ENCODE assay signal across 8 mouse cellular contexts in the genomic region with DNA sequence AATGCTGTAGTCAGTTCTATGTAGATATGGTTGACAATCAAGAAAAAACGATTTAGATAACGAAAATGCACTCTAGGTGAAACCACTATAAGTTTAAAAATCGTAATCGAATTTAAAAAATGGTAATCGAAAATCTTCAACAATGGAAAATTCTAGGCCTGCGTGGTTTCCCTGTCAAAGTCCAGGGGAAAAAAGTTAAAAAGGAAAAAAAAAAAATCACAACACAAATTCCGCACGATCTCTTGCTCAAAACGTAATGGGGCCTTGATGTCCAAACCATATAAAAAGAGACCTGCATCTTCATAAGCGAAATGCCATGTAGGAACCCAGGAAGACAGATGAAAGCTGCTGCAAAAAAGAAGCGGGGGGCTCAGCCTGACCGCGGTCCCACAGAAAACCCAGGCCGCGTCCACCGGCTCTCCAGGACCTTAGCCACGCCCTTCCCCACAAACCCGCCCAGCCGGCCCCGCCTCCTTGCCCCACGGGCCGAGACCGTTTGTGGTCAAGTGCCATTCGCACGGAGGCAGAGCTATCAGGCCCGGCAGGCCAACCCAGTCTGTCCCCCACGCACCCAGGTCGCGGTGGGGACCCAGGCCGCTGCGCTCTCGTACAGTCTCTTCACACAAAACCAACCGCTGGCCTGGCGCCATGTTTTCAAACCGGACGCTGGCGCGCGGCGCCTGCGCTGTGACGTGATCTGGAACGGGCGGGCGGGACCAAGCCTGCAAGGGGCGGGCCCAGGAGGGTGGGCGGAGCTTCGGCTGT. TPM values are rescaled to one million over a fixed set of nuclear protein-coding genes. Genes with fewer than 3 reads are reported as not detected.
DNase-seq lines count a peak whose midpoint lies in the region; ATAC-seq lines count a peak whose summit lies in the region.

A gene (minus strand): TSS at position 687 of the 765 bp plus-strand sequence.

- 0 out of 2 replicates have a peak, but pooled peaks cover 2% of the 10 kb centered on the region for H3K4me1 ChIP-seq in hindbrain, embryonic 13.5 days (replicated peaks)

- H3K4me3 ChIP-seq in hindbrain, embryonic 13.5 days = peak within 1 kb of the TSS; percentile 67

- H3K9me3 ChIP-seq in hindbrain, embryonic 13.5 days = no peaks in the 10 kb centered on the region

- WGBS in hindbrain, embryonic 13.5 days = 4% methylated on average over 48 of the region's 48 CpGs

- H3K4me2 ChIP-seq in hindbrain, embryonic 13.5 days = peak within 1 kb of the TSS; percentile 58

- DNase-seq in R1 (ENCODE audit: low read depth, low spot score) = peak; percentile 92
- peak; percentile 90 to 94 for DNase-seq in cerebellum, postnatal 25 days
- DNase-seq in frontal cortex, postnatal 25 days (ENCODE audit: low spot score in 2 of 2) = peak; percentile 80
- DNase-seq in layer of hippocampus, postnatal 14 days (ENCODE audit: low spot score in 2 of 2) = peak; percentile 89 to 92
- DNase-seq in lung, postnatal 14 days = peak; percentile 93
- peak; percentile 93 for DNase-seq in ovary, postnatal 36 days (ENCODE audit: low spot score)
- peak; percentile 94 for DNase-seq in thymus, postnatal 14 days

- peaks cover 13% of the 10 kb centered on the region for H3K36me3 ChIP-seq in hindbrain, embryonic 13.5 days

- H3K27ac ChIP-seq in hindbrain, embryonic 13.5 days = peak within 1 kb of the TSS; percentile 64; the same call in 1 of the 2 replicates

- no peaks in the 10 kb centered on the region for H3K27me3 ChIP-seq in hindbrain, embryonic 13.5 days

- ATAC-seq in hindbrain, embryonic 13.5 days (ENCODE audit: low FRiP score) = peak; percentile 96

- H3K9ac ChIP-seq in hindbrain, embryonic 13.5 days = peak within 1 kb of the TSS; percentile 74

RNA-seq across cellular contexts. Expression of the gene that starts here (rescaled TPM):
- 10.0 and 12.0 TPM in 2 replicates for polyA plus RNA-seq in hindbrain, embryonic 13.5 days (2015; fragmentation: Nextera tagmentation; extraction: Ambion mirVana)
- total RNA-seq in layer of hippocampus, postnatal 14 days (2021) = 1 to 10 TPM; 1.7 to 2.2 TPM

Comparison
In these comparisons a context has a peak if more than half of its experiments do, and no peak if none do; other contexts are left out.
1. Peak in every context shown above with its lines: DNase-seq, ATAC-seq, H3K4me3 ChIP-seq and H3K27ac ChIP-seq.